Mouse (Mus musculus): ENCODE measurements at regions not wholly inside any gene's neighbourhood (a gene's known extent, or its start where the extent isn't known, plus 50 kb on each side); places are given as distances from the start of the nearest gene placed in this dataset.

- no peaks in the 10 kb centered on the region for H3K36me3 ChIP-seq
- no peaks in the 10 kb centered on the region for H3K9me3 ChIP-seq
- no peak overlapping the region for H3K4me3 ChIP-seq
- 75% methylated on average over 4 of the region's 4 CpGs for WGBS
- no peak overlapping the region for H3K9ac ChIP-seq
- no peak overlapping the region for H3K4me2 ChIP-seq (replicated peaks)
- H3K27ac ChIP-seq = no peak overlapping the region
- ATAC-seq (ENCODE audit: insufficient number of reproducible peaks, insufficient read depth, low FRiP score, low TSS enrichment) = no peak
- no peaks in the 10 kb centered on the region for H3K27me3 ChIP-seq
- peaks cover 7% of the 10 kb centered on the region for H3K4me1 ChIP-seq
Observed at GRCm38 (mm10) chr5:35221451-35222305, 56.4 kb upstream of the Adra2c start.

DNA sequence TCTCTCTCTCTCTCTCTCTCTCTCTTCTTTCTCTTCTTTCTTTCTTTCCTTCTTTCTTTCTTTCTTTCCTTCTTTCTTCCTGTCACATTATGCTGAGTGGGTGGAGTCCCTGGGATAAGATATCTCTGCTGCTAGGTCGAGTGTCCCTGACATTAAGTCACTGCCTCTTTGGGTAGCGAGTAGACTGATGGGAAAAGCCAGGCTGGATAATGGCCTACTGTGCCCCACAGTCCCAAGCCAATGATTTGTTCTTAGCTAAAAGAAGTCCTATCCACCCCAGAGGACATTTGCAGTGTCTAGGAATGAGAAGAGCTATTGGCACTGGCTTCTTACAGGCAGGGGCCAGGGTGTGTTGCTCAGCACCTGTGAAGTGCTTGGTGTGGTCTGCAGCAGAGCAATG lies 61.8 kb upstream of the Adra2c start:
- ATAC-seq (ENCODE audit: insufficient number of reproducible peaks, insufficient read depth, low FRiP score, low TSS enrichment) = no peak
- no peaks in the 10 kb centered on the region; the same call in 1 of the 2 replicates for H3K27me3 ChIP-seq
- no peak overlapping the region for H3K4me3 ChIP-seq
- no peaks in the 10 kb centered on the region for H3K4me1 ChIP-seq
- H3K4me2 ChIP-seq (replicated peaks) = no peak overlapping the region
- no peak overlapping the region for H3K27ac ChIP-seq
- H3K9ac ChIP-seq = no peak overlapping the region
- 57% methylated on average over 2 of the region's 2 CpGs for WGBS
- H3K9me3 ChIP-seq = no peaks in the 10 kb centered on the region
- H3K36me3 ChIP-seq = no peaks in the 10 kb centered on the region

DNA sequence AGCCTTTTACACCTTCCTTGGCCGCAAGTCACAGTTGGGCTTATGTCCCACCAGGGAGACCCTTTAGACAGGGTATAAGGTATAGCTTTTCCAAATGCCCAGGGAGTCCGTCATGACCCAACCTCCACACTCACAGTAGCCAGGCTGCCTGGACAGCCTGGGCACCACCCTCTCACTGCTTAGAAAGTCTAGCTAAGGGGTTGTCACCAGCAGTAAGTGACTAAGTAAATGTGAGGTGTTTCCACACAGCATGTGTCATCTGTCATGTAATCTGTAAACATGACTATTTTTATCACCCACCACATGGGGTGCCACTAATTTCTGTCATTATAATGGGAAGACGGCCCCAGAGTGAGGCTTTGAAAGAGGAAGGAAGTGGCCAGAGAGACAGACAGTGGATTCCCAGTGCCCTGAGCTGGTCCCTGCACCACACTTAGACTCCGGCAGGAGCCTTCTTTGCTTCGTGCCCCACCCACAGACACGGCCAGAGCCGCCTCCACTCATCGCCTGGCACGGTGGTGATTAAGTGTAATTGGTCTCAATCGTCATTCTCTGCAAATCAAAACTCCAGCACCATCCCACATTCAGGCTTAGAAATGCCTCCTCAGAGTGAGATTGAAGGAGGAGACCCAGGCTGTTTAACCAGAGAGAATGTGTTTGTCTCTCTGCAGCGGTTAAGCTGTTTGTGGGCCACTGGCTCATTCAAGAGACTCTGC lies 62.5 kb upstream of the Adra2c start:
- Histone ChIP-seq H3K4me2 (replicated peaks) (no peak overlapping the region), H3K27ac (no peak overlapping the region), H3K4me1 (no peaks in the 10 kb centered on the region), H3K27me3 (no peaks in the 10 kb centered on the region; the same call in 1 of the 2 replicates), H3K9me3 (no peaks in the 10 kb centered on the region), H3K4me3 (no peak overlapping the region), H3K9ac (no peak overlapping the region), H3K36me3 (no peaks in the 10 kb centered on the region)
- 62% methylated on average over 11 of the region's 11 CpGs for WGBS
- ATAC-seq (ENCODE audit: insufficient number of reproducible peaks, insufficient read depth, low FRiP score, low TSS enrichment) = no peak

- Histone ChIP-seq H3K27ac (no peak overlapping the region), H3K4me3 (no peak overlapping the region), H3K4me1 (no peaks in the 10 kb centered on the region), H3K9me3 (no peaks in the 10 kb centered on the region), H3K9ac (no peak overlapping the region), H3K27me3 (no peaks in the 10 kb centered on the region; the same call in 1 of the 2 replicates), H3K36me3 (no peaks in the 10 kb centered on the region), H3K4me2 (replicated peaks) (no peak overlapping the region)
- ATAC-seq (ENCODE audit: insufficient number of reproducible peaks, insufficient read depth, low FRiP score, low TSS enrichment) = no peak
- 83% methylated on average over 11 of the region's 11 CpGs for WGBS
Observed at GRCm38 (mm10) chr5:35215007-35215406, 63.1 kb upstream of the Adra2c start.

GRCm38 (mm10) chr5:35209348-35209747 lies 68.8 kb upstream of the Adra2c start:
- Histone ChIP-seq H3K9me3 (no peaks in the 10 kb centered on the region), H3K4me1 (no peaks in the 10 kb centered on the region), H3K4me2 (replicated peaks) (no peak overlapping the region), H3K4me3 (no peak overlapping the region), H3K9ac (no peak overlapping the region), H3K27me3 (no peaks in the 10 kb centered on the region; the same call in none of the 2 replicates), H3K36me3 (no peaks in the 10 kb centered on the region), H3K27ac (no peak overlapping the region)
- ATAC-seq (ENCODE audit: insufficient number of reproducible peaks, insufficient read depth, low FRiP score, low TSS enrichment) = no peak
- 54% methylated on average over 1 of the region's 1 CpGs for WGBS

- H3K9ac ChIP-seq = no peak overlapping the region
- H3K9me3 ChIP-seq = no peaks in the 10 kb centered on the region
- H3K36me3 ChIP-seq = no peaks in the 10 kb centered on the region
- H3K27ac ChIP-seq = no peak overlapping the region
- no peaks in the 10 kb centered on the region; the same call in 1 of the 2 replicates for H3K27me3 ChIP-seq
- H3K4me2 ChIP-seq (replicated peaks) = no peak overlapping the region
- no peak for ATAC-seq (ENCODE audit: insufficient number of reproducible peaks, insufficient read depth, low FRiP score, low TSS enrichment)
- H3K4me3 ChIP-seq = no peak overlapping the region
- 96% methylated on average over 6 of the region's 6 CpGs for WGBS
- H3K4me1 ChIP-seq = peaks cover 9% of the 10 kb centered on the region; the same call in 1 of the 2 replicates
Observed at GRCm38 (mm10) chr5:35204049-35204448, 74.1 kb upstream of the Adra2c start.

GRCm38 (mm10) chr5:35198468-35198867 lies 79.7 kb upstream of the Adra2c start:
- H3K9me3 ChIP-seq = no peaks in the 10 kb centered on the region
- WGBS = 64% methylated on average over 5 of the region's 5 CpGs
- H3K4me2 ChIP-seq (replicated peaks) = no peak overlapping the region
- H3K36me3 ChIP-seq = no peaks in the 10 kb centered on the region
- no peak for ATAC-seq (ENCODE audit: insufficient number of reproducible peaks, insufficient read depth, low FRiP score, low TSS enrichment)
- H3K27ac ChIP-seq = no peak overlapping the region
- H3K4me1 ChIP-seq = peaks cover 14% of the 10 kb centered on the region; the same call in 1 of the 2 replicates
- H3K27me3 ChIP-seq = no peaks in the 10 kb centered on the region
- no peak overlapping the region for H3K9ac ChIP-seq
- no peak overlapping the region for H3K4me3 ChIP-seq

GRCm38 (mm10) chr5:35189113-35189797 lies 83.7 kb upstream of the Lrpap1 start:
- 83% methylated on average over 12 of the region's 12 CpGs for WGBS
- H3K9ac ChIP-seq = no peak overlapping the region
- H3K36me3 ChIP-seq = no peaks in the 10 kb centered on the region
- no peaks in the 10 kb centered on the region for H3K27me3 ChIP-seq
- no peaks in the 10 kb centered on the region for H3K9me3 ChIP-seq
- peaks cover 4% of the 10 kb centered on the region; the same call in 1 of the 2 replicates for H3K4me1 ChIP-seq
- no peak for ATAC-seq (ENCODE audit: insufficient number of reproducible peaks, insufficient read depth, low FRiP score, low TSS enrichment)
- no peak overlapping the region for H3K27ac ChIP-seq
- no peak overlapping the region for H3K4me2 ChIP-seq (replicated peaks)
- H3K4me3 ChIP-seq = no peak overlapping the region

DNA sequence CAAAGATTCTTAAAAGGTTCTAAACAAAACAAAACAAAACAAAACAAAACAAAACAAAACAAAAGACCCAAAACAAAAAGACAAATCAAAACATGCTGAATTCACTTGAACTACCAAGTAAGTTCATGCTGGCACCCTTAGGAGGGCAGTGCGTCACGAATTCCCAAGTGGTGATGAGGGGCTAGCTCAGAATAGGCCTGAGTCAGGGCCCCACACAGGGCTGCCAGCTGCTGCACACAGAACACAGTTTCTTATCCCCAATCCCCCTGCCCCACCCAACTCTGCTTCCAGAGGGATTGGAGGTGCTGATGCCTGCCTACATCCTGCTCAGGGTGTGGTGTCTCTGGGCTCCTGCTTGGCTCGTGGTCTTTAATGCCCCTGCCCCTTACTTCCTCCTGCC lies 80.3 kb upstream of the Lrpap1 start:
- Histone ChIP-seq H3K4me2 (replicated peaks) (no peak overlapping the region), H3K27me3 (no peaks in the 10 kb centered on the region), H3K4me1 (peaks cover 4% of the 10 kb centered on the region; the same call in 1 of the 2 replicates), H3K9me3 (no peaks in the 10 kb centered on the region), H3K27ac (no peak overlapping the region), H3K4me3 (no peak overlapping the region), H3K9ac (no peak overlapping the region), H3K36me3 (no peaks in the 10 kb centered on the region)
- WGBS = 67% methylated on average over 3 of the region's 3 CpGs
- ATAC-seq (ENCODE audit: insufficient number of reproducible peaks, insufficient read depth, low FRiP score, low TSS enrichment) = no peak

DNA sequence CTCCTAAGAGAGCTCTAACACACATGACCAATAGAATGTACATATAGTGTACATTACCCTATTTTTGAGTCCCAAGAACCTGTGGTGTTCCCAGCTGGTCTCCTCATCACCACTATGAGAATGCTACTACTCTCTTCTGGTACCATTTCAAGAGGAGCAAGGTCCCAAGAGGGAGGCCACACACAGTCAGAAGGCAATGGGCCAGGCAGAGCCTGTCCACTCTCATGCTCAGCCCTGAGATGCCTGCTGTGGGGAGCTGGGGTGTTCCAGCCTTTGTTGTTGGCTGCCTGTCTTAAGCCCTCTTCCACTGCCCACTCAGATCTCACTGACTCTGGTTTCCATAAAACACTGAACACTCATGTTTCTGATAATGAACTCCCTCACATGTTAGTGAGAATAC lies 79.7 kb upstream of the Lrpap1 start:
- H3K36me3 ChIP-seq = no peaks in the 10 kb centered on the region
- H3K9me3 ChIP-seq = no peaks in the 10 kb centered on the region
- no peak overlapping the region for H3K4me3 ChIP-seq
- H3K4me1 ChIP-seq = peaks cover 4% of the 10 kb centered on the region; the same call in 1 of the 2 replicates
- no peak for ATAC-seq (ENCODE audit: insufficient number of reproducible peaks, insufficient read depth, low FRiP score, low TSS enrichment)
- H3K4me2 ChIP-seq (replicated peaks) = no peak overlapping the region
- H3K27me3 ChIP-seq = no peaks in the 10 kb centered on the region
- H3K9ac ChIP-seq = no peak overlapping the region
- H3K27ac ChIP-seq = no peak overlapping the region

DNA sequence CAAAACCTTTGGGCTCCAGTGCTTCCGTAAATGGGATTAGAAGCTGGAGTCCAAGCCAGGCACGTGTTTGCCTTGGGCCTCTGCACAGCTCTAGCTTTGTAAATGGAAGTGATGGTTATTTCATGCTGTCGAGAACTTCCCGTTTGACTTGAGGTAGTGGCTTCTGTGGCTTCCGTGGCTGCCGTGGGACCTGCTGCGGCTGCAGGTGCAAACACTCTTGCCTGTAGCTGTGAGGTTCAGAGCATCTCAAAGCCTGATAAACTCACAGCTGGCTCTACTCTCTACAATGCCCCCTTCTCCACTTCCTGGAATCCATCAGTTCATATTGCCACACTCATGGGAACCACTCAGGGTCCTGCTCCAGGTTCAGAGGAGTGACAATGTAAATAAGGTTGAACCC lies 77.9 kb upstream of the Lrpap1 start:
- Histone ChIP-seq H3K4me3 (no peak overlapping the region), H3K9me3 (no peaks in the 10 kb centered on the region), H3K9ac (no peak overlapping the region), H3K27ac (no peak overlapping the region), H3K4me2 (replicated peaks) (no peak overlapping the region), H3K36me3 (no peaks in the 10 kb centered on the region), H3K27me3 (no peaks in the 10 kb centered on the region), H3K4me1 (no peaks in the 10 kb centered on the region)
- 92% methylated on average over 7 of the region's 7 CpGs for WGBS
- ATAC-seq (ENCODE audit: insufficient number of reproducible peaks, insufficient read depth, low FRiP score, low TSS enrichment) = no peak

Data from embryonic facial prominence, embryonic 12.5 days (tissue).